Mouse (Mus musculus): ENCODE results near the gene Capn8. TPM values are rescaled to one million over a fixed set of nuclear protein-coding genes. Genes with fewer than 3 reads are reported as not detected.

Capn8 gene
- total and polyA plus RNA-seq, 3 experiments, result not detected

DNA sequence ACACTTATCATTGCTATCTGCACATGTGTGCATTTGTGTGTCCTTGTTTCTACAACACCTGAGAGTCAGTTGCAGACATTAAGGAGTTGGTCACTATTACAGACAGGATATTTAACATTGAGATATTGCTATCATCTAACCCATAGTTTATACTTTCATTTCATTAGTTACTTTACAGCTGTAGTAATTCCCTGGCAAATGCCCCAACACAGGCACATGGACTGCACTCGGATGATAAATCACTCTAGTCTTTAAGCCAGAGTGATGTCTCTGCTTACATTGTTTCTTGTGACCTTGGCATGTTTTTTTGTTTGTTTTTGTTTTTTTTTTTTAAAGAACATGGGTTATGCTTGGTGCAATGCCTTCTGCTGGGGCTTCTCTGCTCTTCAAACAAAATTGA, 20.9 kb upstream of the Capn8 start:
- 0 out of 2 replicates have a peak, but pooled peaks cover 7% of the 10 kb centered on the region for H3K9me3 ChIP-seq (replicated peaks)
- H3K4me1 ChIP-seq (ENCODE audit: insufficient read depth, low read depth, low read length), result peaks cover 4% of the 10 kb centered on the region; the same call in 1 of the 2 replicates
- no peak overlapping the region for H3K4me3 ChIP-seq (ENCODE audit: low read depth, low read length)
- H3K27me3 ChIP-seq (ENCODE audit: insufficient read depth, low read length), result no peaks in the 10 kb centered on the region
- no peaks in the 10 kb centered on the region for H3K36me3 ChIP-seq (replicated peaks)
- DNase-seq (ENCODE audit: low spot score), result no peak
- ATAC-seq (ENCODE audit: extremely low read depth, insufficient number of reproducible peaks, low FRiP score, poor library complexity, severe bottlenecking), result no peak
- no peak for TF ChIP-seq POLR2AphosphoS5 (IDR thresholded peaks at IDR 0.05; ENCODE audit: insufficient replicate concordance, low read depth, low read length)
- TF ChIP-seq TAL1 (conservative IDR thresholded peaks at IDR 0.05; ENCODE audit: low read depth, low read length), result no peak
- TF ChIP-seq CTCF (IDR thresholded peaks at IDR 0.05; ENCODE audit: low read depth, low read length), result no peak
- no peak for TF ChIP-seq GATA1 (IDR thresholded peaks at IDR 0.05; ENCODE audit: borderline replicate concordance, low read length)
- TF ChIP-seq GATA2 (IDR thresholded peaks at IDR 0.05; ENCODE audit: borderline replicate concordance, low read depth, low read length), result no peak

- Histone ChIP-seq H3K4me3 (ENCODE audit: low read depth, low read length) (no peak overlapping the region), H3K4me1 (ENCODE audit: insufficient read depth, low read depth, low read length) (no peaks in the 10 kb centered on the region), H3K9me3 (replicated peaks) (peaks cover 19% of the 10 kb centered on the region), H3K36me3 (replicated peaks) (no peaks in the 10 kb centered on the region), H3K27me3 (ENCODE audit: insufficient read depth, low read length) (no peaks in the 10 kb centered on the region)
- no peak for ATAC-seq (ENCODE audit: extremely low read depth, insufficient number of reproducible peaks, low FRiP score, poor library complexity, severe bottlenecking)
- DNase-seq (ENCODE audit: low spot score), result no peak
- TF ChIP-seq CTCF (IDR thresholded peaks at IDR 0.05; ENCODE audit: low read depth, low read length) (no peak), GATA1 (IDR thresholded peaks at IDR 0.05; ENCODE audit: borderline replicate concordance, low read length) (no peak), POLR2AphosphoS5 (IDR thresholded peaks at IDR 0.05; ENCODE audit: insufficient replicate concordance, low read depth, low read length) (no peak), TAL1 (conservative IDR thresholded peaks at IDR 0.05; ENCODE audit: low read depth, low read length) (no peak), GATA2 (IDR thresholded peaks at IDR 0.05; ENCODE audit: borderline replicate concordance, low read depth, low read length) (no peak)
Observed at GRCm38 (mm10) chr1:182550761-182551160, 14.0 kb upstream of the Capn8 start.

GRCm38 (mm10) chr1:182553649-182554375, 11.0 kb upstream of the Capn8 start:
- H3K36me3 ChIP-seq (replicated peaks), result no peaks in the 10 kb centered on the region
- DNase-seq (ENCODE audit: low spot score), result no peak
- H3K4me1 ChIP-seq (ENCODE audit: insufficient read depth, low read depth, low read length), result no peaks in the 10 kb centered on the region
- peaks cover 12% of the 10 kb centered on the region for H3K9me3 ChIP-seq (replicated peaks)
- no peak for ATAC-seq (ENCODE audit: extremely low read depth, insufficient number of reproducible peaks, low FRiP score, poor library complexity, severe bottlenecking)
- peak overlapping the region; percentile 22; the same call in 1 of the 2 replicates for H3K4me3 ChIP-seq (ENCODE audit: low read depth, low read length)
- TF ChIP-seq GATA1 (IDR thresholded peaks at IDR 0.05; ENCODE audit: borderline replicate concordance, low read length) (no peak), GATA2 (IDR thresholded peaks at IDR 0.05; ENCODE audit: borderline replicate concordance, low read depth, low read length) (no peak), POLR2AphosphoS5 (IDR thresholded peaks at IDR 0.05; ENCODE audit: insufficient replicate concordance, low read depth, low read length) (no peak), CTCF (IDR thresholded peaks at IDR 0.05; ENCODE audit: low read depth, low read length) (no peak), TAL1 (conservative IDR thresholded peaks at IDR 0.05; ENCODE audit: low read depth, low read length) (no peak)
- H3K27me3 ChIP-seq (ENCODE audit: insufficient read depth, low read length), result no peaks in the 10 kb centered on the region

DNA sequence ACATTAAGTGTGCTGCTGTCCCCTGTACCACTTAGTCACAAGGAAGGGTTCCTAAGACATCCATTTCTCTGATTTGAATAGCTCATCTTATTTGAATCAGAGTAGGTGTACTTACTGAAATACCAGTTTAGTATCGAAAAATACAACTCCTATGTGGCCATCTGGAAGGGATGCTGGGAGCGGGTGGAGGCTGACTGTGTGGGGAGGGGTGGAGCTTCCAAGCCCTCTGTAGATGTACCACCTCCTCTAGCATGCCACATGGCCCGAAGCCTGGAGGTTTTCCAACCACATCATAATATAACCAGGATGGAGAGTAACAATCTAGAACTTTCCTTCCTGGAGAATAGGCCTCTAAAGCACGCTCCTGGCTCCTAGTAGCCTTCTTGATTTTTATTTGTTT, 6.5 kb upstream of the Capn8 start:
- no peaks in the 10 kb centered on the region for H3K27me3 ChIP-seq (ENCODE audit: insufficient read depth, low read length)
- no peak overlapping the region for H3K4me3 ChIP-seq (ENCODE audit: low read depth, low read length)
- DNase-seq (ENCODE audit: low spot score), result no peak
- no peaks in the 10 kb centered on the region for H3K4me1 ChIP-seq (ENCODE audit: insufficient read depth, low read depth, low read length)
- TF ChIP-seq POLR2AphosphoS5 (IDR thresholded peaks at IDR 0.05; ENCODE audit: insufficient replicate concordance, low read depth, low read length), result no peak
- TF ChIP-seq CTCF (IDR thresholded peaks at IDR 0.05; ENCODE audit: low read depth, low read length), result no peak
- no peak for TF ChIP-seq TAL1 (conservative IDR thresholded peaks at IDR 0.05; ENCODE audit: low read depth, low read length)
- no peak for TF ChIP-seq GATA2 (IDR thresholded peaks at IDR 0.05; ENCODE audit: borderline replicate concordance, low read depth, low read length)
- TF ChIP-seq GATA1 (IDR thresholded peaks at IDR 0.05; ENCODE audit: borderline replicate concordance, low read length), result no peak
- peaks cover 33% of the 10 kb centered on the region for H3K9me3 ChIP-seq (replicated peaks)
- H3K36me3 ChIP-seq (replicated peaks), result no peaks in the 10 kb centered on the region
- ATAC-seq (ENCODE audit: extremely low read depth, insufficient number of reproducible peaks, low FRiP score, poor library complexity, severe bottlenecking), result no peak

- H3K27me3 ChIP-seq (ENCODE audit: insufficient read depth, low read length), result no peaks in the 10 kb centered on the region
Observed at GRCm38 (mm10) chr1:182559530-182559929, 5.3 kb upstream of the Capn8 start.

DNA sequence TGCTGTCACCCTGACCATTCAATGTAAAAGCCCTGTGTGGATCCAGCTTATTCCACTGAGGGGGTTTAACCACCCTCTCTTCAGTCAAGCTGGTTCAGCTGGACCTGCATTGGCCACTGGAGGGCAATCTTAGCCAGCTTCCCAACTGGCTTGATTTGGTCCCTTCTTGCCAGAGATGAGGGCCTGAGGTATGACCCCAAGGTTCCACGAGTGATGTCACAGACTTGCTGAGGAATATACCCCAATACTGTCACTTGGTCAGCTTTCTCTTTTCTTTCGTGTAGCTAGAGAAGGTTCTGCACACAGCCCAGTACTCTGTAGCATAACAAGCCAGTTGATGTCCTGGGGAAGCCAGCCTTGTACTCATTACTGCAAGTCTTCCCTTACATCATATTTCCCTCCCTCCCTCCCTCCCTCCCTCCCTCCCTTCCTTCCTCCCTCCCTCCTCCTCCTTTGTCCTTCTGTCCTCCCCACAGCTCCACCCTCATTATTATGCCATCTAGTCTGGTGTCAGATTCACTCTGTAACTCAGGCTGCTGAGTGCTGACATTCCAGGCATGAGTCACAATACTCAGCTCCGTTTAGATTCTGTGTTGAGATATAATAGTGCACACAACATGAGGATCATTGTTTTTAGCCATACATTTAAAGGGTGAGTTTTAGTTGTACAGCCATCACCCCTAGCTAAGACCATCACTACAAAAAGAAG, 4.3 kb upstream of the Capn8 start:
- DNase-seq (ENCODE audit: low spot score) (no peak), ATAC-seq (ENCODE audit: extremely low read depth, insufficient number of reproducible peaks, low FRiP score, poor library complexity, severe bottlenecking) (no peak)
- TF ChIP-seq GATA1 (IDR thresholded peaks at IDR 0.05; ENCODE audit: borderline replicate concordance, low read length) (no peak), CTCF (IDR thresholded peaks at IDR 0.05; ENCODE audit: low read depth, low read length) (no peak), POLR2AphosphoS5 (IDR thresholded peaks at IDR 0.05; ENCODE audit: insufficient replicate concordance, low read depth, low read length) (no peak), GATA2 (IDR thresholded peaks at IDR 0.05; ENCODE audit: borderline replicate concordance, low read depth, low read length) (no peak), TAL1 (conservative IDR thresholded peaks at IDR 0.05; ENCODE audit: low read depth, low read length) (no peak)
- H3K4me1 ChIP-seq (ENCODE audit: insufficient read depth, low read depth, low read length), result no peaks in the 10 kb centered on the region
- H3K27me3 ChIP-seq (ENCODE audit: insufficient read depth, low read length), result no peaks in the 10 kb centered on the region
- H3K4me3 ChIP-seq (ENCODE audit: low read depth, low read length), result no peak overlapping the region
- peaks cover 40% of the 10 kb centered on the region for H3K9me3 ChIP-seq (replicated peaks)
- H3K36me3 ChIP-seq (replicated peaks), result no peaks in the 10 kb centered on the region

More at GRCm38 (mm10) chr1:182559530-182559929, 5.3 kb upstream of the Capn8 start:
- no peaks in the 10 kb centered on the region for H3K36me3 ChIP-seq (replicated peaks)
- H3K9me3 ChIP-seq (replicated peaks), result peaks cover 39% of the 10 kb centered on the region
- no peaks in the 10 kb centered on the region for H3K4me1 ChIP-seq (ENCODE audit: insufficient read depth, low read depth, low read length)
- DNase-seq (ENCODE audit: low spot score), result no peak
- no peak for ATAC-seq (ENCODE audit: extremely low read depth, insufficient number of reproducible peaks, low FRiP score, poor library complexity, severe bottlenecking)
- no peak for TF ChIP-seq TAL1 (conservative IDR thresholded peaks at IDR 0.05; ENCODE audit: low read depth, low read length)
- no peak for TF ChIP-seq POLR2AphosphoS5 (IDR thresholded peaks at IDR 0.05; ENCODE audit: insufficient replicate concordance, low read depth, low read length)
- no peak overlapping the region for H3K4me3 ChIP-seq (ENCODE audit: low read depth, low read length)
